Mouse (Mus musculus): ENCODE results near the gene Med16. TPM values are rescaled to one million over a fixed set of nuclear protein-coding genes. Genes with fewer than 3 reads are reported as not detected.

Gene Med16
- polyA plus RNA-seq, 1 experiment from 2014 or later = 45.7 TPM

DNA sequence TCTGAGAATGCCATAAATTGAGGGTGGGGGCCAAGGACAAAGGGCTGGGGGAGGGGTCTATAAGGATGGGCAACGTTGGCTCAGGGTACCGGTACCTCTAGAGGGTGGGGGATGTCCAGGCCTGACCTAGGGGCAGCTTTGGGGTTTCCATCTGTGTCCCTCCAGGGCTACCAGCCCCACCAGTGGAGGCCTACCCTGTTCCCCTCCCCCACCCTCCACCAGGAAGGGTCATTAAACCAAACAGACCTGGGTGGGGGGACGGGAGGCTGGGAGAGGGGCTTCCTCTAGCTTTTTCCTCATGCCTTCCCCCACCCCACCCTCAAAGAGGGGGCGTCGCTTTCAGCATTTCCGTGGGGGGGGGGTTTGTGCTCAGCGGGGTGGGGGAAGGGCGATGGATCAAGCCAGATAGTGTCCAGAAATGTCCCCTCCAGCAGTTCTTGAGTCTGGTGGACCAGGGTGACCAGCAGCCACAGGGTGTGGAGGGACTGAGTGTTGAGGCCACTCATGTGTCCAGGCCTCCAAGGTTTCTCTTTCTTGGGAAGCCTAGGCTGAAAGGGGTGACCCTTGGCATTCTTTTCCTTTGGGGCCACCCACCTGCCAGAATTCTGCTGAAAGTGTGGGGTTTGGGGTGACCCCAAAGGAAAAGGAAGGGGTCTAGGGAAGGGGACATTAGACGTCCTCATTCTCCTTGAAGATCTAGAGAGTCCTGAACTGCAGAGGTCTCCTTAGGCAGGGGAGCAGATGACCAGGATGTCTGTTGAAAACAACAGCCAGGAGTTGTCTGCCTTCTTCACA lies 20.4 kb upstream of the Med16 start:
- Histone ChIP-seq H3K4me3 (ENCODE audit: low read depth, low read length) (peak overlapping the region; percentile 89), H3K27ac (ENCODE audit: low read depth, low read length) (peak overlapping the region; percentile 36), H3K9ac (ENCODE audit: low read length) (peak overlapping the region; percentile 55), H3K27me3 (ENCODE audit: control insufficient read depth, insufficient read depth, low read length) (peaks cover 4% of the 10 kb centered on the region), H3K9me3 (ENCODE audit: control insufficient read depth, low read length) (no peaks in the 10 kb centered on the region), H3K4me1 (ENCODE audit: control insufficient read depth, insufficient read depth, low read length) (peaks cover 36% of the 10 kb centered on the region), H3K4me2 (peak overlapping the region; percentile 86), H3K36me3 (ENCODE audit: control insufficient read depth, insufficient read depth, low read length) (no peaks in the 10 kb centered on the region)
- ATAC-seq (ENCODE audit: low FRiP score) = no peak
- DNase-seq (ENCODE audit: low spot score, missing footprints) = no peak
- 31% methylated on average over 9 of the region's 9 CpGs for WGBS

DNA sequence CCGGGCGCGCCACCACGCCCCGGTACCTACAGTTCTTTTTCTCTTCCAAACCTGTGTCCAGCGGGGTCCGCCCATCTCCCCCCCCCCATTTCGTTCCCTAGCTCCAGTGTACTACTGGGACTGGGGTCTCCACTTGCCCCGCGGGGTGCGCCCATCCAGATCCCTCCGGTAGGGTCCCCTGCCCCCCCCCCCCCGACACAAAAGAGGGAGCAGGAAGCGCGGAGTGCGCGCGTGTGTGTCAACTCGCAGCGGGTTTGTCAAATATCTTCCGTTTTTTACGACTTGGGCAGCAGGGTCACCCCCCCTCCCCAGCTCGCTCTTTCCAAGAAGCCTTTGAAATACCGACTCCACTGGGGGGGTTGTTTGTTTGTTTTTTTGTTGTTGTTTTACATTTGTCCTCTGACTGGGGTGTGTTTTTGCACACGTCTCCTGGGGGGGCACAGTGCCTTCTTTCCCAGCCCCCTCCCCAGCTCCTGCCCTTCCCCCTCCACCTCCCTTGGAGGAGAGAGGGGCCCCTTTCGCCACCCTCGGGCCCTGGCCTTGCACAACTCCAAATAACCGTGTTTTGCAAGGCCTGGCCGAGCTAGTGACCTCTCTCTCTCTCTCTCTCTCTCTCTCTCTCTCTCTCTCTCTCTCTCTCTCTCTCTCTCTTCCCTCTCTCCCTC lies 19.4 kb upstream of the Med16 start:
- H3K9ac ChIP-seq (ENCODE audit: low read length) = peak overlapping the region; percentile 82
- H3K9me3 ChIP-seq (ENCODE audit: control insufficient read depth, low read length) = no peaks in the 10 kb centered on the region
- peak overlapping the region; percentile 27 for H3K27ac ChIP-seq (ENCODE audit: low read depth, low read length)
- H3K4me1 ChIP-seq (ENCODE audit: control insufficient read depth, insufficient read depth, low read length) = peaks cover 28% of the 10 kb centered on the region
- H3K36me3 ChIP-seq (ENCODE audit: control insufficient read depth, insufficient read depth, low read length) = no peaks in the 10 kb centered on the region
- DNase-seq (ENCODE audit: low spot score, missing footprints) = no peak
- under 1% methylated on average over 28 of the region's 29 CpGs for WGBS
- peak overlapping the region; percentile 86 for H3K4me2 ChIP-seq
- H3K4me3 ChIP-seq (ENCODE audit: low read depth, low read length) = peak overlapping the region; percentile 89
- H3K27me3 ChIP-seq (ENCODE audit: control insufficient read depth, insufficient read depth, low read length) = peaks cover 5% of the 10 kb centered on the region
- ATAC-seq (ENCODE audit: low FRiP score) = 0 out of 2 replicates have a peak, but pooled peaks have one; percentile 12

DNA sequence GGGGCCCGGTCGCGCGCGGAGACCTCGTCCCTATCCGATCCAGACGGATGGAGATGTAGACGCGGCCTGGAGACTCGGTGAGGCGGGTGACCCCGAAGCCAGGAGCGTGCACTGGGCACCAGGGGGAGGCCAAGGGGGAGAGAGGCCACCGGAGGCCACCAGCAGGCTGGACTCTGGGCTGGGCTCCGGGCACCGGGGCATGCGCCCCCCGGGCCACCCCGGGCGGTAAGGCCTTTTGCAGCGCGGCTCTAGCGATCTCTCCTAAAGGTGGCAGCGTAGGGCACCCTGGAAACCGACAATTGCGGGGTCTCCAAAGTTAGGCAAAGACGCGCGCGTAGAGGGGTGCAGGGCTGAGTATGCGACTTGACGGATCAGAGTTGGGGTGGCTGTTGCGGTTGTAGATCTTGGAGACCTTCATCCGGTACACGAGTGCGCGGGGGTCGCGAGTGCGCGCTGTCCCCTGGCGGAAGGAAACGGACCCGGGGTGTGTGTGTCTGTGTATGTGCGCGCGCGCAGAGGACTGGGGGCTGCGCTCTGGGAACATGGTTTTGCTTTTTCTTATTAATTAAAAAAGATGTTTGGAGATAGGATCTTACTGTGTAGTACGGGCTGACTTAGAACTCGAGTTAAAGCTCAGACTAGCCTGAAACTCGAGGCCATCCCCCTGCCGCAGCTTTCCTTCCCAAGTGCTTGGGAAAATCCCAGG lies 18.8 kb upstream of the Med16 start:
- Histone ChIP-seq H3K27ac (ENCODE audit: low read depth, low read length) (peak overlapping the region; percentile 27), H3K27me3 (ENCODE audit: control insufficient read depth, insufficient read depth, low read length) (peaks cover 11% of the 10 kb centered on the region), H3K9ac (ENCODE audit: low read length) (peak overlapping the region; percentile 82), H3K4me2 (peak overlapping the region; percentile 86), H3K36me3 (ENCODE audit: control insufficient read depth, insufficient read depth, low read length) (no peaks in the 10 kb centered on the region), H3K4me1 (ENCODE audit: control insufficient read depth, insufficient read depth, low read length) (peaks cover 22% of the 10 kb centered on the region), H3K9me3 (ENCODE audit: control insufficient read depth, low read length) (no peaks in the 10 kb centered on the region), H3K4me3 (ENCODE audit: low read depth, low read length) (peak overlapping the region; percentile 89)
- DNase-seq (ENCODE audit: low spot score, missing footprints) (peak; percentile 98), ATAC-seq (ENCODE audit: low FRiP score) (peak; percentile 49)
- WGBS = 0% methylated on average over 54 of the region's 54 CpGs

DNA sequence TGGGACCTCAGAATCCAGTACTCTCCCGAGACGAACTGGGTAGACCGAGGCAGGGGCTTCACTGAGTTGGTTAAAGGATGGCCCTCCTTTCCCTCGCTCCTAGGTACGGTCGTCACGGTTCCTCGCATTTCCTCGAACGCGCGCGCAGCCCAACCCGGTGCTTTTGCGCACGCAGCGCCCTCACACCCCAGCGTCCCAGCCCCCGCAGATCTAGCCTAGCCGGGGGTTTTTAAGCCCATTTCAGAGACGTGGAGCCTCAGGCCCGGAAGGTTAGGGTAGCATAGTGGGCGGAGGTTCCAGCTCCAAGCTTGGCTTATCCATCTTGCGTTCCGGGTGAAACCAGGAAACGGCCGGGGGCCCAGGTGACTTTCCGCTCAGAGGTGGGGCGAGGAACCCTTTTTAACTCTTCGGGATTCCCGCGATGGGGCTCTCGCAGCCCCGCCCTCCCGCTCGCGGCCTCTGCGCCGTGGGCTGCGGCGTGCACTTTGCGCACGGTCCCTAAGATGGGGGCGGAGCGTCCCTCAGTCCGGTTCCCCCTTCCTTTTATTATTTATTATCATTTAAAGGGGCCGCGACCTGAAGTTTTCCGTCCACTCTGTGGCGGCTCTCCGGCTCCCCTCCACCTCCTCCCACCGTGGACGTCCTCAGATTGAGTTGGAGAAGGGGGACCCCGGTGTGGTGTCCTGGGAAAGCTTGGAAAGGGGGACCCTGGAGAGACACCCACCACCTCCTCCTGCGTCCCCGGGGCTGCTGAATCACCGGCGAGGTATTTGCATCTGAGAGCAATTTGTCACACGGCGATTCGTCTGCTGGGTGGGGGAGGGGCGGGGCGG lies 18.0 kb upstream of the Med16 start, which contains the start of gene Arid3a:
Gene Arid3a (plus strand): TSS at position 553 of the 833 bp plus-strand sequence.
- under 1% methylated on average over 63 of the region's 63 CpGs for WGBS
- ATAC-seq (ENCODE audit: low FRiP score) = peak; percentile 76
- peak within 1 kb of the TSS; percentile 86 for H3K4me2 ChIP-seq
- H3K27ac ChIP-seq (ENCODE audit: low read depth, low read length) = peak within 1 kb of the TSS; percentile 27
- peak within 1 kb of the TSS; percentile 82 for H3K9ac ChIP-seq (ENCODE audit: low read length)
- peak; percentile 100 for DNase-seq (ENCODE audit: low spot score, missing footprints)
- no peaks in the 10 kb centered on the region for H3K9me3 ChIP-seq (ENCODE audit: control insufficient read depth, low read length)
- H3K4me1 ChIP-seq (ENCODE audit: control insufficient read depth, insufficient read depth, low read length) = peaks cover 21% of the 10 kb centered on the region
- H3K36me3 ChIP-seq (ENCODE audit: control insufficient read depth, insufficient read depth, low read length) = no peaks in the 10 kb centered on the region
- H3K27me3 ChIP-seq (ENCODE audit: control insufficient read depth, insufficient read depth, low read length) = peaks cover 19% of the 10 kb centered on the region
- peak within 1 kb of the TSS; percentile 89 for H3K4me3 ChIP-seq (ENCODE audit: low read depth, low read length)

DNA sequence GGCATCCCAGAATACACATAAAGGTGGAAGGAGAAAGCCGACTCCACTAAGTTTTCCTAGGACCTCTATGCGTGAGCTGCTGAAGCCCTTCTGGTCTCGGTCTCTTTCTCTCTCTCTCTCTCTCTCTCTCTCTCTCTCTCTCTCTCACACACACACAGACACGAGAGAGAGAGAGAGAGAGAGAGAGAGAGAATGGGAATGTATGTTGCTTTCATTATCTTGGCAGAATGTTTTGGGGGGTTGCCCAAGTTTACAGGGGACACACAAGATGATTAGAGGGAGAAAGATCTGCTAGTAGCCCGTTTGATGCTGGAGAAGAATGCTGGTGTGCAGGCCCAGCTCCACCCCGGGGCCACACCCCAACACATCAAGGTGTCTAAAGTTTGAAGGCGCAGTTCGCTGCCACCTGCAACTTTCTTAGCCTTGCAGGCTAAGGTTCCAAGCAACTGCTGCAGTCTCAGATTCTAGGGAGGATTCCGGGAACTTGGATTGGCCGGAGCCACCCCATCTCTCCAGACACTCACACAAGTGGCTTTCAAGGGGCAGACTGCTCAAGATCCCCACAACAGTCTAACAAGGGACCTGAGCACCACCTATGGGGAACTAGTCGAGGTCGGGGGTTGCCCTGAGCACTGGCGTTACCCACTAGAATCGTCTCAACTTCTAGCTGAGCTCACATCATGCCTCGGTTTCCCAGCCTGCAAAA lies 17.2 kb upstream of the Med16 start:
- peaks cover 27% of the 10 kb centered on the region for H3K27me3 ChIP-seq (ENCODE audit: control insufficient read depth, insufficient read depth, low read length)
- H3K27ac ChIP-seq (ENCODE audit: low read depth, low read length) = peak overlapping the region; percentile 25; the same call in 1 of the 2 replicates
- peak; percentile 89 for DNase-seq (ENCODE audit: low spot score, missing footprints)
- ATAC-seq (ENCODE audit: low FRiP score) = no peak
- peaks cover 27% of the 10 kb centered on the region for H3K4me1 ChIP-seq (ENCODE audit: control insufficient read depth, insufficient read depth, low read length)
- peak overlapping the region; percentile 89 for H3K4me3 ChIP-seq (ENCODE audit: low read depth, low read length)
- H3K36me3 ChIP-seq (ENCODE audit: control insufficient read depth, insufficient read depth, low read length) = no peaks in the 10 kb centered on the region
- H3K9ac ChIP-seq (ENCODE audit: low read length) = peak overlapping the region; percentile 82
- 17% methylated on average over 14 of the region's 15 CpGs for WGBS
- H3K4me2 ChIP-seq = peak overlapping the region; percentile 86
- H3K9me3 ChIP-seq (ENCODE audit: control insufficient read depth, low read length) = no peaks in the 10 kb centered on the region

DNA sequence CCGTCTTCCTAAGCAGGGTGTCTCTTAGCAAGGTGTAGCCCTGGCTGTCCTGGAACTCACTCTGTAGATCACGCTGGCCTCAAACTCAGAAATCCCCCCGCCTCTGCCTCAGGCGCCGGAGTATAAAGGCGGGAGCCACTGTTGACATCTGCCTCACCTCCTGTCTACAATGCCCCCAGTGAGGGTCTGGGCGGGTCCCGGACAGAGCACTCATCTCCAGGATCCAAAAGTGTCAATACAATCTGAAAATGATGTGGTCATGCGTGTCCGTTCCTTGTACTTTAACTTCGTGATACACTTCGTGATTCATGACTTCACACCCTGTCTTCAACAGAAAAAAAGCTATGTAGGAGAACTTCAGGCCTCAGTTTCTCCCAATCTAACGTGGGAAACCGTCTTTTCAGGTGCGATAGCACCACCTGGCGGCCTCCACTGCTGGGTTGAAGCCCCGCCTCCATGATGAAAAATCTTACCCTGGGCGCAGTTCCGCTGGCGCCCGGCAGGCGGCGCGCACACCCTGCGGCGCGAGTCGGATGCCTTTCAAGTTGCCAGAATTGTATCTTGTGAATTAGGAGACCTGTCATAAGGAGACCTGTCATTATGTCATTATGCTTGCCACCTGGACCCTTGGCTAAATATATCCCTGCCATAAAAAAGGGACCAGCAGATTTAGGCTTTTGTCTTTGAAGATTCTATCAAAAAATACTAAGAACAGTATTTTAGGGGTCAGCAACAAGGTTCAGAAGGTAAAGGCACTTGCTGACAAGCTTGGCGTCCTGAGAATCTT lies 16.5 kb upstream of the Med16 start:
- Histone ChIP-seq H3K4me1 (ENCODE audit: control insufficient read depth, insufficient read depth, low read length) (peaks cover 33% of the 10 kb centered on the region), H3K4me3 (ENCODE audit: low read depth, low read length) (no peak overlapping the region), H3K27ac (ENCODE audit: low read depth, low read length) (no peak overlapping the region), H3K4me2 (no peak overlapping the region), H3K9ac (ENCODE audit: low read length) (no peak overlapping the region), H3K27me3 (ENCODE audit: control insufficient read depth, insufficient read depth, low read length) (peaks cover 34% of the 10 kb centered on the region), H3K36me3 (ENCODE audit: control insufficient read depth, insufficient read depth, low read length) (no peaks in the 10 kb centered on the region), H3K9me3 (ENCODE audit: control insufficient read depth, low read length) (no peaks in the 10 kb centered on the region)
- DNase-seq (ENCODE audit: low spot score, missing footprints) (peak; percentile 99), ATAC-seq (ENCODE audit: low FRiP score) (0 out of 2 replicates have a peak, but pooled peaks have one; percentile 4)
- WGBS = 11% methylated on average over 29 of the region's 29 CpGs

DNA sequence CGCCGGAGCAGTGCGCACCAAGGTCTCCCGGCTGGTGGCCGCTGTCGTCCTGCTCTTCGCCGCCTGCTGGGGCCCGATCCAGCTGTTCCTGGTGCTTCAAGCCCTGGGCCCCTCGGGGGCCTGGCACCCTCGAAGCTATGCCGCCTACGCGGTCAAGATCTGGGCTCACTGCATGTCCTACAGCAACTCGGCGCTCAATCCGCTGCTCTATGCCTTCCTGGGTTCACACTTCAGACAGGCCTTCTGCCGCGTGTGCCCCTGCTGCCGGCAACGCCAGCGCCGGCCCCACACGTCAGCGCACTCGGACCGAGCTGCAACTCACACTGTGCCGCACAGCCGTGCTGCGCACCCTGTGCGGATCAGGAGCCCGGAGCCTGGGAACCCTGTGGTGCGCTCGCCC lies 12.8 kb upstream of the Med16 start:
- H3K4me1 ChIP-seq (ENCODE audit: control insufficient read depth, insufficient read depth, low read length) = peaks cover 28% of the 10 kb centered on the region
- H3K4me2 ChIP-seq = peak overlapping the region; percentile 28
- peaks cover 64% of the 10 kb centered on the region for H3K27me3 ChIP-seq (ENCODE audit: control insufficient read depth, insufficient read depth, low read length)
- 3% methylated on average over 34 of the region's 34 CpGs for WGBS
- ATAC-seq (ENCODE audit: low FRiP score) (no peak), DNase-seq (ENCODE audit: low spot score, missing footprints) (no peak)
- H3K27ac ChIP-seq (ENCODE audit: low read depth, low read length) = no peak overlapping the region
- H3K36me3 ChIP-seq (ENCODE audit: control insufficient read depth, insufficient read depth, low read length) = no peaks in the 10 kb centered on the region
- H3K4me3 ChIP-seq (ENCODE audit: low read depth, low read length) = peak overlapping the region; percentile 15
- no peaks in the 10 kb centered on the region for H3K9me3 ChIP-seq (ENCODE audit: control insufficient read depth, low read length)
- peak overlapping the region; percentile 20; the same call in 1 of the 2 replicates for H3K9ac ChIP-seq (ENCODE audit: low read length)

Data from midbrain, embryonic 11.5 days (tissue).